ENCODE assay signal across 16 mouse cellular contexts in genomic region chr2:27901525-27902245, GRCm38 (mm10). TPM values are rescaled to one million over a fixed set of nuclear protein-coding genes. Genes with fewer than 3 reads are reported as not detected.
DNase-seq lines count a peak whose midpoint lies in the region; ATAC-seq and TF ChIP-seq lines count a peak whose summit lies in the region.
"Had no signal": no experiment of that assay in that cellular context is flagged by ENCODE, and none has a peak within 500 bp of the region (broad histone marks: within the 10 kb centered on the region; RNA-seq: fewer than 3 reads in every experiment).

No protein-coding gene starts in this region.

- H3K4me1 ChIP-seq in heart, embryonic 13.5 days, result peaks cover 48% of the 10 kb centered on the region
- H3K4me1 ChIP-seq in lung, postnatal 0 days (ENCODE audit: insufficient read depth, low read depth, low read length), result no peaks in the 10 kb centered on the region
- H3K4me1 ChIP-seq in midbrain, embryonic 13.5 days (replicated peaks), result 0 out of 2 replicates have a peak, but pooled peaks cover 2% of the 10 kb centered on the region
- H3K4me1 ChIP-seq: forebrain, embryonic 15.5 days; liver, embryonic 13.5 days had no signal

- no peaks in the 10 kb centered on the region for H3K36me3 ChIP-seq in heart, embryonic 13.5 days
- no peaks in the 10 kb centered on the region for H3K36me3 ChIP-seq in lung, postnatal 0 days (ENCODE audit: insufficient read depth, low read length)
- H3K36me3 ChIP-seq in myocyte (ENCODE audit: control insufficient read depth, insufficient read depth), result peaks cover 9% of the 10 kb centered on the region
- no peaks in the 10 kb centered on the region for H3K36me3 ChIP-seq in midbrain, embryonic 13.5 days
- H3K36me3 ChIP-seq: forebrain, embryonic 15.5 days; G1E; liver, embryonic 13.5 days had no signal

- H3K79me2 ChIP-seq in myocyte (ENCODE audit: control insufficient read depth, insufficient read depth), result peaks cover 100% of the 10 kb centered on the region

- no peak overlapping the region for H3K4me3 ChIP-seq in heart, embryonic 13.5 days
- no peak overlapping the region for H3K4me3 ChIP-seq in lung, postnatal 0 days (ENCODE audit: low read depth, low read length)
- H3K4me3 ChIP-seq in myocyte, result no peak overlapping the region
- H3K4me3 ChIP-seq in midbrain, embryonic 13.5 days (replicated peaks), result no peak overlapping the region
- H3K4me3 ChIP-seq: forebrain, embryonic 15.5 days; liver, embryonic 13.5 days had no signal

- no peak for TF ChIP-seq POLR2A in myocyte (IDR thresholded peaks at IDR 0.05; ENCODE audit: insufficient read length, low read depth)

- intact Hi-C loops in heart, postnatal 36 days (cut with DNase I), result no loop called here

- peak overlapping the region; percentile 56; the same call in 1 of the 2 replicates for H3K9ac ChIP-seq in heart, embryonic 13.5 days
- H3K9ac ChIP-seq in lung, postnatal 0 days (replicated peaks; ENCODE audit: low read depth), result no peak overlapping the region
- H3K9ac ChIP-seq in midbrain, embryonic 13.5 days (replicated peaks), result no peak overlapping the region
- H3K9ac ChIP-seq: forebrain, embryonic 15.5 days; liver, embryonic 13.5 days had no signal

- no peak overlapping the region for H3ac ChIP-seq in myocyte (ENCODE audit: control insufficient read depth, insufficient read length)

- no peak for TF ChIP-seq EP300 in lung, postnatal 0 days (IDR thresholded peaks at IDR 0.05)

- peak overlapping the region; percentile 74 for H3K27ac ChIP-seq in heart, embryonic 13.5 days (replicated peaks)
- H3K27ac ChIP-seq in lung, postnatal 0 days (ENCODE audit: low read length), result no peak overlapping the region
- no peak overlapping the region for H3K27ac ChIP-seq in midbrain, embryonic 13.5 days
- H3K27ac ChIP-seq: forebrain, embryonic 15.5 days; liver, embryonic 13.5 days had no signal

- peak overlapping the region; percentile 1; the same call in 1 of the 2 replicates for H3K4me2 ChIP-seq in heart, embryonic 13.5 days
- H3K4me2 ChIP-seq in lung, postnatal 0 days (replicated peaks; ENCODE audit: low read depth, low read length), result no peak overlapping the region
- H3K4me2 ChIP-seq in myocyte (ENCODE audit: low read depth), result no peak overlapping the region
- H3K4me2 ChIP-seq in midbrain, embryonic 13.5 days (replicated peaks), result no peak overlapping the region
- H3K4me2 ChIP-seq: forebrain, embryonic 15.5 days; liver, embryonic 13.5 days had no signal

- WGBS in heart, embryonic 13.5 days, result 35% methylated on average over 9 of the region's 9 CpGs
- 66% methylated on average over 9 of the region's 9 CpGs for WGBS in lung, postnatal 0 days
- WGBS in midbrain, embryonic 13.5 days, result 78% methylated on average over 9 of the region's 9 CpGs

- H3K9me3 ChIP-seq in heart, embryonic 13.5 days, result no peaks in the 10 kb centered on the region
- no peaks in the 10 kb centered on the region for H3K9me3 ChIP-seq in lung, postnatal 0 days (ENCODE audit: low read length)
- H3K9me3 ChIP-seq in midbrain, embryonic 13.5 days, result no peaks in the 10 kb centered on the region
- H3K9me3 ChIP-seq: forebrain, embryonic 15.5 days; G1E; liver, embryonic 13.5 days had no signal

- ATAC-seq in heart, embryonic 13.5 days (ENCODE audit: extremely low read depth, insufficient number of reproducible peaks, low FRiP score, low TSS enrichment), result no peak
- peak; percentile 40 for ATAC-seq in lung, postnatal 0 days
- no peak for ATAC-seq in midbrain, embryonic 13.5 days
- ATAC-seq: CD4-positive, CD25-positive, alpha-beta regulatory T cell, adult 4 months; forebrain, embryonic 15.5 days; hindbrain, embryonic 16.5 days had no signal

- no peaks in the 10 kb centered on the region for H3K27me3 ChIP-seq in heart, embryonic 13.5 days (replicated peaks)
- no peaks in the 10 kb centered on the region for H3K27me3 ChIP-seq in lung, postnatal 0 days (replicated peaks; ENCODE audit: insufficient read depth, low read length)
- no peaks in the 10 kb centered on the region for H3K27me3 ChIP-seq in myocyte (ENCODE audit: control insufficient read depth, insufficient read depth, insufficient read length)
- H3K27me3 ChIP-seq in midbrain, embryonic 13.5 days, result no peaks in the 10 kb centered on the region
- H3K27me3 ChIP-seq: forebrain, embryonic 15.5 days; liver, embryonic 13.5 days had no signal

- DNase-seq in embryo, embryonic 11 days, result peak; percentile 12
- no peak for DNase-seq in embryo, embryonic 10.5 days (ENCODE audit: low spot score)
- no peak for DNase-seq in heart, postnatal 36 days
- DNase-seq in lung, postnatal 0 days (ENCODE audit: low spot score), result no peak
- DNase-seq in lung, adult 18-20 months, result no peak
- DNase-seq: kidney, adult 9 months; liver, embryonic 13.5 days; lung, postnatal 14 days; thymus, postnatal 14 days had no signal

- TF ChIP-seq CTCF in lung, postnatal 0 days (IDR thresholded peaks at IDR 0.05), result no peak

TF ChIP-seq in myocyte, 11 proteins besides CTCF, POLR2A, EP300 and RAD21:
- TF ChIP-seq SRF (IDR thresholded peaks at IDR 0.05; ENCODE audit: control insufficient read depth, insufficient read length, low read depth) (no peak), MYOD1 (IDR thresholded peaks at IDR 0.05; ENCODE audit: control insufficient read depth in 1 of 3, insufficient read length in 2 of 3, low read depth in 2 of 3) (no peak), MAX (IDR thresholded peaks at IDR 0.05; ENCODE audit: low read depth) (no peak), MYOG (IDR thresholded peaks at IDR 0.05; ENCODE audit: control insufficient read depth in 1 of 3, insufficient read depth in 1 of 3, insufficient read length in 2 of 3, low read depth in 2 of 3) (no peak), POLR2AphosphoS2 (IDR thresholded peaks at IDR 0.05; ENCODE audit: insufficient read length, low read depth) (peak; percentile 52)
TF ChIP-seq in myocyte: peak in this region for 1.

RNA-seq across cellular contexts. Expression of gene Col5a1, which starts 15.5 kb away (rescaled TPM):
- polyA plus RNA-seq in heart, embryonic 13.5 days (2015; fragmentation: Nextera tagmentation; extraction: Ambion mirVana), result 44.3 and 48.8 TPM in 2 replicates
- total RNA-seq in heart, postnatal 36 days (2021), result 10 to 100 TPM; 35.8 to 42.4 TPM
- polyA plus RNA-seq in lung, postnatal 0 days (2015; fragmentation: Nextera tagmentation; extraction: Ambion mirVana), result 47.7 and 50.7 TPM in 2 replicates
- polyA plus RNA-seq in myocyte (2012; fragmentation: generic; extraction: Trizol), result 172 TPM
- polyA plus RNA-seq in midbrain, embryonic 13.5 days (2015; fragmentation: Nextera tagmentation; extraction: Ambion mirVana), result 7.1 and 9.2 TPM in 2 replicates
- polyA plus RNA-seq: CD4-positive, CD25-positive, alpha-beta regulatory T cell, adult 4 months had no signal
